Mouse (Mus musculus): Measurements from ENCODE around the gene Creb5.

Creb5 gene

DNA sequence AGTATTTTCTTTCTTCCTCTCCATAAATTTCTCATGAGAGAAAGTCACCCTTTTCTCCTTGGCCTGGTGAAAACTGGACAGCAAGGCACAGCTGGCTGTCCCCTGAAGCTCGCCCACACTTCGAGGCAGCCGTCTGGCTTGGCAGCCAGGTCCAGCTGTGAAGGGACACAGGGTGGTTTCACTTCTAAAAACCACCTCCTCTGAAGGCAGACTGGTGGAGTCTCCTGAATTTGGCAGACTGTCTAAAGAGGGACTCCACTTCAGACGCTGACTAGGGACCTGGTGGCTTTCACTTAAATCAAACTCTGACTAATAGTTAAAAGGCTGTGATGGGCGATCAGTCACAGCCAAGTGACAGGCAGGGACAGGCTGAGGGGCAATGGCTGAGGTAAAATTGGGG lies 365.6 kb downstream of the Creb5 start:
- DNase-seq: no peak

DNA sequence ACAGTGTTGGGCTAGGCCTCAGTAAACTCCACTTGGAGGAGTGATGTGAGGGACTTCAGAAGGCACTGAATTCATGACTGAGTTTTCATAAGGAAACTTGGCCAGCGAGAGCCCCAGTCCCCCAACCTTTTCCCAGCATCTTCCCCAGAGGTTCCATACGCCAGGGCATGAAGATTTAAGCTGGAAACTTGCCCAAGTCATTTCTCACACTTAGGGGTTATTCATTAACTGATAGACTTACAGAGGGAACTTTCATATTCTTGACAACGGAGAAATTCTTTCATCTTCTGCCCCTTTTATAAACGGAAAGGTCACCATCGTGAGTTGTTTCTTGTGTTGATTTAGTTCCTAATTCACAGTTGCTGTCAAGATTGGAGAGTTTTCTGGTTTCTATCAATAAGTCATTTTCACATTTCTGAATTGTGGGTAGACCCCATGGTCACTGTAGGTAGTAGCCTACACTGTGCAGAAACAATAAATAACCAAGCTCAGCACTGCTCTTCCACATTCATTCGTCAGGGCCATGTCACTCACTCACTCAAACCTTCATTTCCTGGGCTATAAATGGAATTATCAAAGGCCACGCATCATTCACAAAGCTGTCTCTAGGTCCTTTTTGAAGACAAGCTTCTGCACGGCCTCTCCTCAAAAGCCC lies 366.8 kb downstream of the Creb5 start:
- DNase-seq: no peak

DNA sequence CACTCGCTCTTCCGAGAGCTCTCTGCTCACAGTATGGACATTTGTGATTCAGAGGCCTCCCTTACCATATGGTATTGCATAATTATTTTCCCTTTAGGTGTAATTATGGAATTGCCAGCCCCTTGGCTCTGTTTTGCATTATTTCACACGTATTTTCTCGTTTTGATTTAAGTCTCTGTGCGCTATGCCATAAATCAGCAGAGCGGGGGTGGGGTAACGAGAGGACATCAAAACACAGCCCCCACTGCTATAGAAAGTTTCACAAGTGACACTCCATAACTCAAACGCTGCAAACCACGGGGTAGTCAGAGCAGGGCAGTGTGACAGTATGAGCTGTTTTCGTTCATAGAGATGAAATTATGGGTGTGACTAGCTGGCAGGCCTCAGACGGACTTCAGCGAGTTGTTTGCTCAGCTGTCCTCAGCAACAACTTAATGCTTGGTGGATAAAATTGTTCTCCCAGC lies 367.3 kb downstream of the Creb5 start:
- DNase-seq: no peak

DNA sequence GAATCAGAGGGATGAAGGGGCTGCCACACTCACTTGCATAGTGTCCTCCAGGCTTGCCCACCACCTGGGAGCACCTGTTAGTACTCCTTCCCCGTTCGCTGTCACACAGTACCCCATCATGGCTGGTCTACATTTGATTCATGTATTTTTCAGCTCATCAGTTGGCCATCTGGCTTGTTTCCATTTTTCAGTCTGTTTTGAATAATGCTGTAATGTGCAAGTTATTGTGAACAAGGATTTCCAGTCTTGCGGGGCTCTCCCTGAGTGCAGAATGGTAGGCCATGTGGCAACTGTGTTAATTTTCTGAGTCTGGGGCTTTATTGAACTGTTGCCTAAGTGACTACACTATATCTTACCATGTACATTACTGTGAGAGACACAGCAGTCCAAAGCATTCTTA lies 369.4 kb downstream of the Creb5 start:
- no peak for DNase-seq

DNA sequence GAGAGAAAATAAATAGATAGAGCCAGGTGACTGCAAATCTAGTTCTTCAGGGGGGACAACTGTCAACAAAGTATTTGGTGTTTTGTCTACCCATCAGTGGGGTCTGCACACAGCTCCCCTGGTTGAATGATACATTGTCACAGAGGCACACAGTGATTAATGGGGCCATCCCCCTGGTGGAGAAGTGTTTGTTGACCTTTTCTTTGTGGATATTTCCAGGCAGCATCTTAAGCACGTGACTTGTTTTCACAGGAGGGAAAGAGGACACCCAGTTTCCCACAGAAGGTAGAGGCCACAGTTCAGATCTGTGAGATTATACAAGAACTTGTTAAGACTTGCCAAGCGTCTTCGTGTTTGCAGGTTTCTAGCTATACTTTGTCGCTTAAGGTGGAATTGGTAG lies 370.4 kb downstream of the Creb5 start:
- no peak for DNase-seq

DNA sequence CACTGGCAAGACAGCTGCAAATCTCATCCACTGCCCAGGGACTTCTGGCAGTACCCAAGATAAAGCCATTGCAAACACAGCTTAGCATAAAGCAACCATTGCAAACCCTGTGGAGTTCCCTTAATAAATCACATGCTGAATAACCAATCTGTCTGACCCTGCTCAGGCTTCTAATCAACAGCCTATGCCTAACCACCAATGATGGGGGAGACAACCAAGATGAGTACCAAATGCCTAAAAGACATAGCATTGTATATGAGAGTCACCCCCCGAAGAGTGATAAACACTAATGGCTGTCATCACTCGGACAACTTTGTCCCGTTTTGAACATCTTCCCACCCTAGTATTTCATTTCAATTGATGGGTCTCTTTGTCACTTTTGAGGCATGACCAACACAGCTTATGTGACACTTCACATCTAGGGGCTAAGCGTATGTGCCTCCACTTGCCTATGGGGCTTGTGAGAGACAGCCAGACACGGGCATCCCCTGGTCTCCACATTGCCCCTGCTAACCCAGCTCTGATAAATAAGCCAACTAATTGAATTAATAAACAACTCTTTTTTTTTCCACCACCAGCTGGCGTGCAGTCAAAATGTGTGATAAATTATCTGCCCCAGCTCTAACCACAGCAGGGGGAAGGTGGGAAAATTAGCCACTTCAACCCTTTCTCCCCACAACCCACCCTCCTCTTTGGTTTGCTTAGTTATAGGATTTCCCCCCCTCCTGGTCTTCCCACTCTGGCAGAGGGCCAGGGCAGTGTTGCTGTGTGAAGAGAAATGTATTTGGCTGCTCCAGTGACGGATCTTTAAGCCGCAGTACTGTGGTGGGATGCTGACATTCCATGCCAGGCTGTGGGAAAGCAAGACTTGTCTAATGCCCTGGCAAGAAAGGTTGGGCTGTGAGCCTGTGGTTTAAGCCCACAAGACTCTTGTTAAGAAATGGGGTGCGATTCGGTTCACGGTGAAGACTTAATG lies 376.1 kb downstream of the Creb5 start:
- DNase-seq: no peak

DNA sequence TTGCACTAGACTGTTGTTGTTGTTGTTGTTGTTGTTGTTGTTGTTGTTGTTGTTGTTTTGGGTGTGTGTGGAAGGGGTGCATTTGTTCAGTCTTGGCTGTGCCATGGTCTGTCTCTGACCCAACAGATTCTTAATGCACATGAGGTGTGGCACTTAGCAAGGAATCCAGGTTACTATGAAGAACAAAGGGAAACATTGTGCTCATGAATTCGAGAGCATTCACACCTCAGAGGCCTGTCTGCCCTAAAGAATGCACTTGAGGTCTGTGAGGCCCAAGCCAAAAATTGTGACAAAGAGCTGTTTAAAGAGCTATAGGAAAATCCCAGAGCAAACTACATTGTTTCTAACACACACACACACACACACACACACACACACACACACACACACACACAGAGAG lies 377.7 kb downstream of the Creb5 start:
- no peak for DNase-seq

DNA sequence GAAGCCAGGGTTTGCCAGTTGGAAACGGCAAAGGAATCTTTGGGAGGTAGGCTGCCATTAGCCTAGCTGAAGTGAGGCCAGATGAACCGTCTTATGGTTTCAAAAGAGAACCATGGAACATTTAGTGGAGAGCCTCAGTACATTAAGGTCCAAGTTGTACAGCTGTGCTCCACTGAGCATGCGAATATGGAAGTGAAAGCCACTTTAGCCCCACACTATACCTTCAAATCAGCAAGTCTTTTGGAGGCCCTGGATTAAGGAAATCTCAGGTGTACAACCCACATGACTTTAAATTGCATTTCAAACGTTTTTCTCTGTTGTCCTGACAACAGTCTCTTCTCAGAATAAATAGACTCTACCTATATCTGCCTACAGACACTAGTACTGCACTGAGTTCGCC lies 379.4 kb downstream of the Creb5 start:
- no peak for DNase-seq

DNA sequence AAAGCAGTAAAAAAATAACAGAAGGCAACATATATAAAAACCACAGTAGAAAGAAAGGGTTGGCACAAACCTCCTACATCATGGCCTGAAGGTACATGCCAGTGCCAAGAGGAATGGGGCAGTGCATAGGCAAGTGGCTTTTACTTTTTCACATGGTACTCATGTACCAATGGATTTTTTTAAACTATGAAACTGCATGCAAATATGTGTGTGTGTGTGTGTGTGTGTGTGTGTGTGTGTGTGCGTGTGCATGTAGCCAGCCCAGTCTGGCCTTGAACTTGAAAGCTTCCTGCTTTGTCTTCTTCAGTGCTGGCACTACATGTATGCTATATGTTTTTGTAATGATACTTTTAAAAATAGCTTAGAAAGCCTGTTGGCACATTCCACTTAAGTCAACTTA lies 391.2 kb downstream of the Creb5 start:
- no peak for DNase-seq

DNA sequence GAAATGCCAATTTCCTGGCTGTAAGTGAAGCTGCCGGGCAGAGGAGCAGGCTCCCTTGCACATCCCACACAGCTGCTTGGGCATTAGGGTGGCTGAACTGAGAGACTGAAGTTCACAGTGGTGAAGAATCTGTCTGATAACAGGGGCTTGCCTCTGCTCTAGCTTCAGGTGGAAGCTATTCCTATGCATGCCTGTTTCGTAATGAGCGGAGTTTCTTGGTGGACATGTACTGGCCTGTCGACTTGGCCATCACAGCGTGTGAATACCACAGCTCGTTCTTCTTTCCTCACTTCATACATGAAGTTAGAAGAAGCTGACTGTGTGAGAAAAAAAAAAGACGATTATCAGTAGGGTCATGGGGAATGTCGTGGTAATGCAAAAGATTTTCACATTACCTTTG lies 393.0 kb downstream of the Creb5 start:
- DNase-seq: no peak

DNA sequence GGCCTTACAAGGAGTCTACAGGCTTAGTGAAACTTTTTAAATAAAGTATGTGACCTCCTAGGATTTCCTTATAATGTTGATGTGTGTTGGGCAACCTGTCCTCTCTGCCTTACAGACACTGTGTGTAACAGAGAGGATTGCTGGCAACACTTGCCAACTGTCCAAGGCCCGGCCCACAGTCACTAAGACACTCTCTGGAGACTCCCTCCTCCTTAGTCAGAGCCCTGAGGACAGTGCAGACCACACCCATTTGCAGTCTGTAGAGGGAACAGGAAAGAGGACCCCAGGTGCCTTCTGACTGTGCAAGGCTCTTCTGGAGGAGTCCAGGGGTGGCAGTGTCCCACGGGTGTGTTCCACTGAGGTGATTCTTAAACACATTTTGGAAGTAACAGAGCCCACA lies 397.3 kb downstream of the Creb5 start:
- DNase-seq: no peak

DNA sequence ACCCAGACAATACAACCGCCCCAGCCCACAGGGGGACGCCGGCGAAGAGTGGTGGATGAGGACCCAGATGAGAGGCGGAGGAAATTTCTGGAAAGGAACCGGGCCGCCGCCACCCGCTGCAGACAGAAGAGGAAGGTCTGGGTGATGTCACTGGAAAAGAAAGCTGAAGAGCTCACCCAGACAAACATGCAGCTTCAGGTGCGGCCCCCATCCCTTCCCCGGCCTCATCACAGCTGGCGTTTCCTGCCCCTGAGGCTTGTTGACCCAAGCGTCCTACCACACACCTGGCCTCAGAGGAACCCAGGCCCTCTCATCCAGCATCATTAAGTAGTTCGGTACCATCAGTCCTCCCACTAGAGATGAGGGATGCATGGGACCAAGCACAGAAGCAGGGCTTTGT lies 398.3 kb downstream of the Creb5 start:
- DNase-seq: no peak

DNA sequence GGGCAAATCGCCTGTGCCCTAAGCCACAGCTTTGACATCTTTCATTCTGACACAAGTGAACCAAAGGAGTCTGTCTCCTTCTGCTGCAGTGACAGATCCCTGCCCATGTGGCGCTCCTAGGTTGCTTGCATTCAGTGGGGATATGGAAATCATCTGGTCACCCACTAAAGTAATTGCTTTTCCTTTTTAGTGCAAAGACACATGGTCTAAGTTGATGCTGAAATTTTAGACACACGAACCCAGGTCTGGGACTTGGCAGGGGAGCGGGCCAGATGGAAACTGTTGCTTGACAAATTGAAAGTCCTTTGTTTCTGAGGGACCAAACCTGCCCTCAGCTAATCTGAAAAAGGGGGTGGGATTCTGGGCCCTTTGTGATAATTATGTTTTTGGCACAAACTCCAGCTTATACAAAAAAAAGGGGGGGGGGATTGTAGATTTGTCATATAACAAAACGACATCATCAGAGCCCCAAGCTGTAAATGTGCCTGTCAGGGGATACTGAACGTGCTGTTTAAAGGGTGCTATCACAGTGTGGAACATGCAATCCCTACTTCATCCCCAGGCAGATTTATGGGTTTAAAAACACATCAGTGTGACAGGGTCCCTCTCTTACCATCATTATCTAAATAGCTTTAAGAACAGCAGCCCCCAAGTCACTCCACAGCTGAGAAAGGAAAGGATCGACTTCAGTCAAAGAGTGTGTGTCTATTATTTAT lies 401.9 kb downstream of the Creb5 start:
- DNase-seq: no peak

DNA sequence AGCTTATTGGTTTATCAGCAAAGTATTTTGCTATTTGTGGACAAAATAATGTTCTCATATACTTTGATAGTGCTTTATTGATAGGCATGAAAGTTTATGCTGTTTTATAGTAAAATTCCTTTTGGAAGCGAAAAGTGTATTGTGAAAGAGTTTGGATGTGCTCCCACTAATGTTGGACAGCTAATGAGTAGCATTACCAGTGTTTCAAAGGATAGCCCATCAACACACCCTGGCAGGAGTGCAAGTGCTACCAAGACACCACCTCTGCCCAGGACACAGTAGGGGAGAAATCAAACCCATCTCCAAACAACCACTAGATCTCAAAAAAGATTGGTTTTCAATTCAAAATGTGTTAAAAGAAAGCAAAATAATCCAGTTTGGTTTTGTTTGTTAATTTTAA lies 403.9 kb downstream of the Creb5 start:
- DNase-seq: no peak

DNA sequence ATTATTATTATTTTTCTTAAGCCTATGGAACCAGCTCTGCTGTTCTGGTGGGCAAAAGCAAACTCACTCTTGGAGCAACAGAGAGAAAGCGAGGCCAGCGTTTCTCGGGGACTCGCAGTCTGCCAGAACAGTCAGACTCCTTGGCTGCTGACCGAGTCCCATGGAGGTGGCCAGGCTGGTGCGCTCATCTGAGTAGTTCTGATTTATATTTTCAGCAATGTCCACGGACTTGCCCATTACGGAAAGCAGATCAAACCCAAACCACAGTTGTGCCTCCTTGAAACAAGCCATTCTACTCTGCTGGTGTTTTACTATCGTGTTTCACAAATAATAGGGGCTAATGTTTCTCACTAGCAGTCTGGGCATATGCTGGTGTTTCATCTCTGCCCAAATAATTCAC lies 408.1 kb downstream of the Creb5 start:
- no peak for DNase-seq

DNA sequence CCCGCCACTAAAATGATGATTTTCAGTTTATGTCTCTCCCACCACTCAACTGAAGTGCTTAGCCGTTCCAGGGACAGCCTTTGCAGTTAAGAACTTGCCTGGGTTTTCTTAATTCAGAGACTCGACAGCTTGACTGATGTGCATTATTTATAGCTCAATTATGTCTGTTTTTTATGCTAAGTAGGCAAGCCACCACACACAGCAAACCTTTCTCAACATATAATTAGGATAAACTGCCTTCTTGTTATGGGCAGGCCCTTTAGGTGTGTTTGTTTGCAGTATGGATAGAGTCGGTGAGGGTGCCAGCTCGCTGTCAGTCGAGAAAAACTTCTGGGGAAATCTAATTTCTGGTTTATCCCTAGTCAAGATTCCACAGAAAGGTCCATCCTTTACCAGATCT lies 409.4 kb downstream of the Creb5 start:
- DNase-seq: no peak

DNA sequence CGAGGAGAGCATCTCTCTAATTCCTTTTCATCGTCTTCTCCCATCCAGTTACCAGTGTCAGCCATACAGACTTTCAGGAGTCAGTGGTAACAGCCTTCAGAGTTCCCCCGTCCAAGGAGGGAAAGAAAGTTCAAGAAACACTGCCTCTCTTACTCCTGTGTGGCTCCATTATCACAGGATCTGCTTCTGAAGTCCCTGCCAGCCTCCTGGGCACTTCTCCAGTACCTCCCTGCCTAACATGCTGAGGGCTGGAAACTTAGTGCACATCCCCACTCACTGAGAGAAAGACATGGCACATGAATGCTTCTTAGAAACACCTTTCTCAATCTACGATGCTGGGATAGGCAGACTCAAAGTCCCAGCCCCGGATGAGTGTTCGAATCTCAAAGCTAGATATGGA lies 409.9 kb downstream of the Creb5 start:
- no peak for DNase-seq

DNA sequence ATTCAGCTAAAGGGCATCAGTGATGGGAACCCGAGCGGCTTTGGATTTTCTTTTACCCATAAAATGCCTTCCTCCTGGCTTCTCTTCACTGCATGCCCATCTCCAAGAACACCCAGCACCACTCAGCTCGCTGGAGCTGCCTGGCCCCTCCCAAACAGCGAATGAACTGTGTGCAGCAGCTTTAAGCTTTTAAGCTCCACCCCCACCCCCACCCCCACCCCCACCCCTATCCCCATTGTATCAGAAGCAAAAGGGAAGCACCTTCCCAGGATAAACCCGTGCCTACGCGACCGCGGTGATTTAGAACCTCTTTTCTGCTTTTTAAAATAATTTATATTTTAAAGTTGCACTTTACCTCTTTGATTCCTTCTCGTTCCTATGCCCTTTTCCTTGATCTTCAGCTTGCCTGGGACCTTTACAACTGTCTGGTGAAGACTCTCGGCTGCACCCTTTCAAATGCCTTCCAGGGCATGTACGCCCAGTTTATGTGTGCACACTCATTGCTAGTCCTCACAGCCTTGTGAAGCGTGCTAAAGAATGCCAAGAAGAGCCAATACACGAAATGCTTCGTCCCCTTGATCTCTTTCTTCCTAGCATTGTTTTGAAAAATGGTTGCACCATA lies 411.2 kb downstream of the Creb5 start:
- peak; percentile 21 for DNase-seq

DNA sequence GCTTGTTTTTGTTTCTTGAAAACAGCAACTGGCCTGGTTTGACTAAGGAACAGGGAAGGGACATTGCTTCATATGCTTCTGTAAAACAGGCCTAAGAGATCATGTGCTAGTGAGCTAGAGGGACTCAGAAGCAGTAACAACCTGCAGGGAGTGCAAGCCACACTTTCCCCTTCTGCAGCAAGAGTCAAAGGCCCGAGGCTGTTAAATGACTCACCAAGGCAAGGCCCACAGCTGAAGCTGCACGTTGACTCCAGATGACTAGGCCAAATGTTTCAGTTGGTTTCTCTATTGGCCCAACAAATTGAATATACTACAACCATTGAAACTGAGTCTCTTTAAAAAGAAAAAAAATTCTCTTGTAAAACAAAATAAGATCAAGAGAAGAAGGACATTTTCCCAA lies 417.4 kb downstream of the Creb5 start:
- no peak for DNase-seq

DNA sequence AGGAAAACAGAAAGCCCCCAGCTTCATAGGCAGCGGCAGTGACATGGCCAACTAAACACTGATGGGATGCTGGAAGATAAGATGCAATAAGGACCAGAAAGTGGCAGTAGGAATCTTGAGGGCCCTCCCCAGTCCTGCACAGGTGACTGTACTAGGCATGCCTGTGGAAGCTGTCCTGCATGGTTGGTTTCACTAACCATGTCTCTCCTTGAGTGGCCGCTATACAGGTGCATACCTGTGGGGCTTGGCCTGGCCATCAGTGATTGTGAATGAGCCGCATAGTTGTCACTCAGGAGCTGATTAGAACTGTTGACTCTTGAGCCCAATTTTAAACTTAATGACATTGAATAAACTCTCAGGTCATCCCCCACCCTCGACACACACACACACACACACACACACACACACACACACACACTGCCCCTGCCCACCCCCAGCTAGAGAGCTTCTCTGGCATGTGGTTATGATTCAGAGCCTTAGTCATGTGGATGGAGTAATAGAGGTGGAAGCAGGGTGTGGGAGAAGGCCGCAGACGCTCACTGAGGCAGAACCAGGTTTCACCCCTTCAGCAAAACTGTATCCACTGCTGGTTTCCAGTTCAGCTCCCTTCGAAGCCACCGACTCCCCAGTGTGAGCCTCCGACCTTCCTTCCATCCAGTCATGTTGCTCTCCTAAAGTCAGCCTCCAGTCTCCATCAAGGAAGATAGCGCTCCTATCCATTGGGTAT lies 419.7 kb downstream of the Creb5 start:
- no peak for DNase-seq

DNA sequence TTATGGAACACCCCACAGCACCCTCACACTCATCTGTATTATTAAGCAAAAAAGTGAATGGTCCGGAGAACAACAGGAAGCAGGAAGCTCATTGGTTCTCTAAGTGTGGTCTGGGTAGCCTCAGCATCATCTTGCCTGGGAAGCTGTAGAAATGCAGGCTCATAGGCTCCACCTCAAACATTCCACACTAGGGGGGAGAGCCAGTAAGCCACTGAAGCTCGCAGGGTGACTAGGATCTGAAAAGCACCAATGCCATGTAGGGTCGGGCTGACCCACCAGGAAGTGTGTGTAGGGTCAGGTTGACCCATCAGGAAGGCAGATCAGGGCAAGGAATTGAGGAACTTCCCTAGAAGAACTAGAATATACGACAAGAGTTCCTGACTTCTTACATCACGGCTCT lies 420.7 kb downstream of the Creb5 start:
- DNase-seq: no peak

DNA sequence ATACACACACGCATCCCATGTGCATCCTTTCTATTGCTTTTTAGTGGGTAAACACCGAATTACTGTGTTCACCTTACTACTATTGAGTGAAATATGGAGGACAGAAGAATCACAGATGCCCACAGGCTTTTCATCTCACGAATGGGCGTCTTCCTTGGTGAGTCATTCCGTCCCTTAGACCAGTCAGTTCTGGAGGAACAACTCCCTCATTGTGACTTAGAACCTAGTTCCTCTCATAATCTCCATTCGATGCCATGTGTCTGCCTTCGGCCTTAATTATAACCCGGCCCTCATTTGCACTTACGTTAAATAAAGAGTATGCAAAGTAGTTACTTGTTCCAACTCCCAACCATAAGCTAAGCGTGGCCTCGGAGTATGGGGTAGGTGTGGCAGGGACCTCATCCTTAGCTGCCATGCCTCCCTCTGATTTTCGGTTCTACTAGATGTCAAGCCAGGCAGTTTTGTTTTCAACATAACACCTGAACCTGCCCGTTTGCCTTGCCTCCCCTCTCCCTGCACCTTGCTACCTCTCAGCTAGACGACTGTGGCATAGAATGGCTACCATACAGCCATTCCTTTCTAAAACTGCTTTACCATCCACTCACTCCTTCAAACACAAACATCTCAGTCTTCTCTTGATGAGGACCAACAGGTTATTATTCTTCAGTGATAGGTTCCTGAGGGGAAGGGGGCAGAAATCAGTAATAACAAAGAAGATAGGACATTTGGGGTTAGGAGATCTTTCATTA lies 422.8 kb downstream of the Creb5 start:
- DNase-seq: no peak
